Mouse (Mus musculus) midbrain, postnatal 0 days (tissue): ENCODE results near the gene Nkain1. TPM values are rescaled to one million over a fixed set of nuclear protein-coding genes. Genes with fewer than 3 reads are reported as not detected.
A peak's percentile ranks its signal among the peaks of the same experiment; 100 is the strongest.

Experiments used
- ATAC-seq: fragments of 200-750 bp; cut with Nextera tagmentation; 2 replicates; pipeline ENCODE4 v1.8.0; 2017; ENCODE audit warnings: moderate number of reproducible peaks, mild to moderate bottlenecking, moderate TSS enrichment, moderate library complexity; ENCODE audit not compliant: low FRiP score
- DNase-seq: peaks from one replicate; pipeline ENCODE4 v3.0.0-alpha.2; 2015; ENCODE audit warnings: low spot score
- H3K27ac ChIP-seq: fragments of 300-500 bp; sonication (generic); 2 replicates; pipeline ENCODE4 v1.5.1; 2014; ENCODE audit warnings: low read depth, mild to moderate bottlenecking, low read length, mixed read lengths
- H3K27me3 ChIP-seq: fragments of 300-500 bp; sonication (generic); 2 replicates; pipeline ENCODE4 v1.6.1; 2014; ENCODE audit warnings: low read length, control low read depth, mixed read lengths; ENCODE audit not compliant: insufficient read depth
- H3K36me3 ChIP-seq: fragments of 300-500 bp; sonication (generic); 2 replicates; pipeline ENCODE4 v1.6.1; 2014; ENCODE audit warnings: low read length, control low read depth, mixed read lengths; ENCODE audit not compliant: insufficient read depth
- H3K4me1 ChIP-seq: fragments of 300-500 bp; sonication (generic); 2 replicates; pipeline ENCODE4 v1.6.1; 2014; ENCODE audit warnings: mild to moderate bottlenecking, control low read depth, antibody characterized with exemption, low read length, mixed read lengths; ENCODE audit not compliant: insufficient read depth
- H3K4me2 ChIP-seq: fragments of 300-500 bp; sonication (generic); 2 replicates; pipeline ENCODE4 v1.6.1; 2014; ENCODE audit warnings: low read depth, mild to moderate bottlenecking, low read length, mixed read lengths; ENCODE audit not compliant: poor library complexity, severe bottlenecking
- H3K4me3 ChIP-seq: fragments of 300-500 bp; sonication (generic); 2 replicates; pipeline ENCODE4 v1.5.1; 2014; ENCODE audit warnings: low read depth, mild to moderate bottlenecking, low read length, moderate library complexity
- H3K9ac ChIP-seq: fragments of 300-500 bp; sonication (generic); replicated peaks from 2 replicates; pipeline ENCODE4 v1.6.1; 2014; ENCODE audit warnings: mild to moderate bottlenecking, low read length, moderate library complexity, mixed read lengths; ENCODE audit not compliant: poor library complexity, severe bottlenecking
- H3K9me3 ChIP-seq: fragments of 300-500 bp; sonication (generic); 2 replicates; pipeline ENCODE4 v1.6.1; 2016; ENCODE audit warnings: low read length, control low read depth
- CTCF ChIP-seq: IDR thresholded peaks from 2 replicates; pipeline ENCODE4 v1.5.1; 2016; ENCODE audit warnings: antibody characterized with exemption, mild to moderate bottlenecking
- WGBS: fragments of 180-500 bp; shearing (Covaris S2); extraction: QIAGEN DNeasy Blood & Tissue Kit; methylation state at CpG from one replicate; pipeline ENCODE4 v1.1.7; 2014; 5-methylcytosine and 5-hydroxymethylcytosine counted together
- polyA plus RNA-seq: library from polyadenylated mRNA; unstranded; fragments of >200 nt; fragmentation: Nextera tagmentation; extraction: Ambion mirVana; gene quantifications from 2 replicates; pipeline ENCODE4 v1.2.1, GENCODE M21; 2015
- total RNA-seq: library from RNA; depleted of rRNA; stranded (reverse); fragments of >200 nt; gene quantifications from 2 replicates; pipeline ENCODE4 v1.2.3, GENCODE M21; 2014; rRNA removed

Nkain1 gene
- total RNA-seq (245 and 267 TPM in 2 replicates), polyA plus RNA-seq (8.2 and 10.2 TPM in 2 replicates)

DNA sequence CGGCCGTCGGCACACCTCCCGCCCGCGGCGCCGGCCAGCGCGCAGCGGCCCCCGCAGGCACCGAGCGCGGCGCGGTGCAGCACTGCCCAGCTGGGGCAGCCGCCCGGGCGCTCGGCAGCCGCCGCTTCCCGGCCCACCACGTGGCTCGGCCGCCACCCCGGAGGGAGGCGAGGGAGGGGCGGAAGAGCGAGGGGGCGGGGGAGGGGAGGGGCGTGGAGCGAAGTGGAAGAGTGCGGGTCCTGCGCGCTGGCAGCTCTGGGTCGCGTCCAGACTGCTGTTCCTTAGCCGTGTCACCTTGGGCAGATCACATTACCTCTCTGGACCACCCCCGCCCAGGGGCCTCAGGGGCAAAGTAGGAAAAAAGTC is at the start of gene Nkain1:
Nkain1 (minus strand) TSS at position 126 of the 366 bp plus-strand sequence.
- peaks cover 7% of the 10 kb centered on the region for H3K4me1 ChIP-seq
- peak within 1 kb of the TSS; percentile 90 for H3K4me3 ChIP-seq
- 1% methylated on average over 22 of the region's 41 CpGs for WGBS
- H3K27ac ChIP-seq, result peak within 1 kb of the TSS; percentile 89
- TF ChIP-seq CTCF, result no peak
- peak; percentile 78 for ATAC-seq
- H3K4me2 ChIP-seq, result peak within 1 kb of the TSS; percentile 67
- peak within 1 kb of the TSS; percentile 97 for H3K9ac ChIP-seq
- no peaks in the 10 kb centered on the region for H3K27me3 ChIP-seq
- no peaks in the 10 kb centered on the region for H3K36me3 ChIP-seq
- DNase-seq, result peak; percentile 69
- no peaks in the 10 kb centered on the region for H3K9me3 ChIP-seq

DNA sequence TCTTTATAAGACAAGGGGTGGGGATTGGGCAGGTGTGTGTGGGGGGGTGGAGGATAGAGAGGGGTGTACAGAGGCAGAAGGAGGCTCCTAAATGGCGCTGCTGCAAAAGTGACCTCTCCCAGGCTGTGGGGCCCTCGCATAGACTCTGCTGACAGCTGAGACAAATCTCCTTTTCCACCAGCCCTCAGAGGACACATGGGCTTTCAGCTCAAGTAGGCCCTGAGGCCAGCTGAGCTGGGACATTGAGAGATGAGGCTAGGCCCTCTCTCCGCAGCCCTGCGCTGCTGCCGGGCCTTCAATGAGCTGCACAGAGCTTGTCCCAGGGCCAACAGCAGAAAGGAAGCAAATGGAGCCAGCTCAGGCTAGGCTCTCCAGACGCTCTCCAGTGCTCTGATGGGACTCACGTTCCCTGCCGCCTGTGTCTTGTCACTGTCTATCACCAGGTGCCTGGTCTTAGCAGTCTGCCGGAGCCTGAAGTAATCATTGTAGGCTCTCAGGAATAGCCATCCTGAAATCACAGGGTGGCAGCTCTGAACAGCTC is 4.8 kb upstream of the Nkain1 start:
- Histone ChIP-seq H3K36me3 (no peaks in the 10 kb centered on the region), H3K9ac (no peak overlapping the region), H3K4me3 (no peak overlapping the region), H3K27me3 (no peaks in the 10 kb centered on the region), H3K4me1 (no peaks in the 10 kb centered on the region), H3K4me2 (no peak overlapping the region), H3K9me3 (no peaks in the 10 kb centered on the region), H3K27ac (no peak overlapping the region)
- no peak for ATAC-seq
- no peak for TF ChIP-seq CTCF
- 60% methylated on average over 9 of the region's 9 CpGs for WGBS
- DNase-seq, result no peak

DNA sequence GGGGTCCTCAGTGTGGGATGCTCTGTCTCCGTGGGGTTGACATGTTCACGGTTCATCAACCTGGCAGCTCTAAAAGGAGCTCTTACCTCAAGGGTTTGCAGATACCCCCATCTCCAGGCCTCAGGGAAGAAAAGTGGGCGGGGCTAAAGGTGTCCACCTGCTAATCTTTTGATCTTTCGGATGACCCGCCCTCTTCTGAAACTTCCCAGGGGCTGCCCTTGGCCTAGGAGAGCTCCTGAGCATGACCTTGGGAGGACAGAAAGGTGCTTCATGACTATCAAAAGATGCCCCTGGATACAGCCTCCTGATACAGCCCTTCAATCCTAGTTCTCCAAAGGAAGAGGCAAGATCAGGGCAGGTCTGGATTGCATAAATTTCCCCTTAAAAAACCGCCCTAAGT is 3.1 kb upstream of the Nkain1 start:
- Histone ChIP-seq H3K27me3 (no peaks in the 10 kb centered on the region), H3K9ac (no peak overlapping the region), H3K9me3 (no peaks in the 10 kb centered on the region), H3K4me3 (no peak overlapping the region), H3K4me1 (no peaks in the 10 kb centered on the region), H3K27ac (no peak overlapping the region), H3K36me3 (no peaks in the 10 kb centered on the region), H3K4me2 (no peak overlapping the region)
- ATAC-seq (no peak), DNase-seq (no peak)
- TF ChIP-seq CTCF, result no peak
- 75% methylated on average over 6 of the region's 6 CpGs for WGBS

DNA sequence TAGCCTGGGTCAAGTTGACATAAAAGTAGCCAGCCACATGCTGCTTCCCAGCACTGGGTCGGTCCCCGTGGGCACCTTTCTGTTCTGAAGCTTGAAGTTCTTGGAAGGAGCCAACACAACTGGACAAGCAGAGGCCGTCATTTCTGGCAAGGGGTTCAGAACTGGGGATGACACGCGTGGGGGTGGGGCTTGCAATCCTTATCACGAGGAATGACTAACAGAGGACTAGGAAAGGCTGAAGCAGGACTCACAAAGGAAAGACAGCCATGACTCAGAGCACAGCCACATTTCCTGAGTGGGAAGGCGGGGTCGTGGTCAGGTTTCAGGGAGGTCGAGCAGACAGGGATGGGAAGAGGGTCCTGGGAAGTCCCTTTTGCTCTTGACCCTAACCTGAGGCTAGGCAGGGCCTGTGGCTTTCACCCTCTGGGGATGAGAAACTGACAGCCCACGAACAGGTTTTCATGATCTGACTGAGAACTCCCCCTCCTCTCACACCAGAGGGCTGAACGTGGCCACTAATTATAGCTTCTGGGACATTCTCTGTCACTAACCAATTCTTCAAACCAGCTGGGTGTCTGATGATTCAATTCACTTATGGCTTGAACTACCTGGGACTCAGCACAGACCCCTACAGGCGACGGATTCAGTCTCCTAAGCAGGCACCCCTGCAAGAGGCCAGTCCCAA is 2.4 kb upstream of the Nkain1 start:
- H3K27ac ChIP-seq, result no peak overlapping the region
- H3K9me3 ChIP-seq, result no peaks in the 10 kb centered on the region
- ATAC-seq (no peak), DNase-seq (no peak)
- no peak overlapping the region for H3K4me3 ChIP-seq
- H3K4me2 ChIP-seq, result no peak overlapping the region
- no peaks in the 10 kb centered on the region for H3K27me3 ChIP-seq
- no peaks in the 10 kb centered on the region for H3K36me3 ChIP-seq
- TF ChIP-seq CTCF, result no peak
- WGBS, result 62% methylated on average over 13 of the region's 13 CpGs
- H3K9ac ChIP-seq, result no peak overlapping the region
- H3K4me1 ChIP-seq, result peaks cover under 1% of the 10 kb centered on the region; the same call in 1 of the 2 replicates

DNA sequence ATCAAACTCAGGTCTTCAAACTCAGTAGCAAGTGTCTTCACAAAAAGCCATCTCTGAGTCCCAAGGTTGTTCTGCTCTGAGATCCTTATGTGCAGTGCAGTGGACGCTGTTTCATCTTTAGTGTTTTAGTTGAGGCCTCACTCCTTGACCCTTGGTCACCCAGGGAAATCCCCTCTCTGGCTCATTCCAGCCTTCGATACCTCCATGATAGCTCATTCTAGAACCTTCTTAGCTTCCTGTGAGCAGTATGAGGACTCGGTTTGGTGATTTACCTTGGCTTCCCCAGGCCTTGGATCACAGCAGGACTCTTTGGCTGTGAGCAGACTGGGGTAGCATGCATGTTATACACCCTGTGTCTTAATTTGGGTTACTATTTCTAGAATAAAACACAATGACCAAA is 1.6 kb upstream of the Nkain1 start:
- Histone ChIP-seq H3K9ac (no peak overlapping the region), H3K27ac (no peak overlapping the region), H3K4me2 (no peak overlapping the region), H3K4me3 (no peak overlapping the region), H3K9me3 (no peaks in the 10 kb centered on the region), H3K4me1 (peaks cover 7% of the 10 kb centered on the region), H3K36me3 (no peaks in the 10 kb centered on the region), H3K27me3 (no peaks in the 10 kb centered on the region)
- TF ChIP-seq CTCF, result no peak
- 82% methylated on average over 3 of the region's 3 CpGs for WGBS
- DNase-seq, result no peak
- ATAC-seq, result no peak

DNA sequence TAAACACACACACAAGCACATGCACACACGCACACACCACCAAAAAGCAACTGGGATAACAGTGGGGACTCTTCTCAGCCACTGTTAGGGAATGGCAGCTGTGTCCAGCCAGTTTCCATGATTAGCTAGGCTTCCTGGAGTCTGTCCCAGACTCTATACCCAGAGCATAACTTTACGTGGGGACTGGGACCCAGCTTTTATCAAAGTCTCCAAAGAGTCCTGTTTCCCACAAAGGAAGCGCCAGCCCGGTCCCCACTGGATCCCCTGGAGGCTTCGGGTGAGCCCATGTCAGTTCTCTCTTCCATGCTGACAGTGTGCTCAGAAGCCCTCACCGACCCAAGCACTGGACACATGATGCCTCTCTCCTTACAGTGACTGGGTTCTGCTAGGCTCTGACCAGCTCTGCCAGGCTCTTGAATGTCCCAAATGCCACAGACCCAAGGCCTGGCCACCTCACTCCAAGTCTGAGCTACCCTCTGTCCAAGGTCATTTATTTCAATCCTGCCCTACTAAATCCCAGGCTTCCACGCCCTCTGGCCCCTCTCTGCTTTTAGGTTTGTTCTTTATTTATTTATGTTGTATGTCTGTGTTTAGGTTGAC is 988 bp upstream of the Nkain1 start:
- DNase-seq (no peak), ATAC-seq (no peak)
- 82% methylated on average over 7 of the region's 7 CpGs for WGBS
- Histone ChIP-seq H3K4me2 (no peak overlapping the region), H3K27ac (no peak overlapping the region), H3K4me1 (peaks cover 7% of the 10 kb centered on the region), H3K9me3 (no peaks in the 10 kb centered on the region), H3K4me3 (no peak overlapping the region), H3K9ac (no peak overlapping the region), H3K27me3 (no peaks in the 10 kb centered on the region), H3K36me3 (no peaks in the 10 kb centered on the region)
- no peak for TF ChIP-seq CTCF
